Mouse (Mus musculus) ES-E14 (cell line): ENCODE data around the gene Fam120a.

Experiments used
- CHD2 ChIP-seq: IDR thresholded peaks from 2 replicates; pipeline ENCODE4 v1.6.1; 2014; ENCODE audit warnings: mild to moderate bottlenecking, low read depth, low read length, inconsistent platforms
- HCFC1 ChIP-seq: IDR thresholded peaks from 2 replicates; pipeline ENCODE4 v1.6.1; 2012; ENCODE audit warnings: low read length, inconsistent platforms, borderline replicate concordance; ENCODE audit not compliant: insufficient read depth
- ZNF384 ChIP-seq: IDR thresholded peaks from 2 replicates; pipeline ENCODE4 v1.6.1; 2012; ENCODE audit warnings: low read depth, low read length, inconsistent platforms

DNA sequence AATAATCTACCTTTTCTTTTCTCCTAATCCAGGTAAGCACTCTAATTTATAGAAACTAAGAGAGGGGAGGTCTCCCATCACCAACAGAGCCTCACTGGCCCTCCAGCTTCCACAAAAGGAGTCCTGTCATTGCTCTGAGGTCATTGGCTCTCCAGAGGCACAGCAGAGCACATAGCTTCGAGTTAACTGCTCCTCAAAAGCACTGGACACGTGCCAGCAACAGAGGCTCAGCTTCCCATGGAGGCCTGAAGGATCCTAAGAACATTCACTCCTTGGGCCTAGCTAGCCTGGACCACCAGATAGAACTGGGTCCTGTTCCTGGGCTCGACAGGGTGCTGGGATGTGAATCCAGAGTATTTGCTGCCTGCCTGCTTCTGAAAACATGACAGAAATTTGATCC lies 118.7 kb downstream of the Fam120a start:
- TF ChIP-seq ZNF384 (no peak), CHD2 (no peak), HCFC1 (no peak)
